Mouse (Mus musculus): Measurements from ENCODE around the gene Armh4. TPM values are rescaled to one million over a fixed set of nuclear protein-coding genes. Genes with fewer than 3 reads are reported as not detected.

The Armh4 gene
- polyA plus RNA-seq (2014; fragmentation: Illumina TruSeq; extraction: RNeasy Lipid Tissue Mini Kit (QIAGEN cat#74804); ENCODE audit: low read depth, low replicate concordance): 2.1 TPM

DNA sequence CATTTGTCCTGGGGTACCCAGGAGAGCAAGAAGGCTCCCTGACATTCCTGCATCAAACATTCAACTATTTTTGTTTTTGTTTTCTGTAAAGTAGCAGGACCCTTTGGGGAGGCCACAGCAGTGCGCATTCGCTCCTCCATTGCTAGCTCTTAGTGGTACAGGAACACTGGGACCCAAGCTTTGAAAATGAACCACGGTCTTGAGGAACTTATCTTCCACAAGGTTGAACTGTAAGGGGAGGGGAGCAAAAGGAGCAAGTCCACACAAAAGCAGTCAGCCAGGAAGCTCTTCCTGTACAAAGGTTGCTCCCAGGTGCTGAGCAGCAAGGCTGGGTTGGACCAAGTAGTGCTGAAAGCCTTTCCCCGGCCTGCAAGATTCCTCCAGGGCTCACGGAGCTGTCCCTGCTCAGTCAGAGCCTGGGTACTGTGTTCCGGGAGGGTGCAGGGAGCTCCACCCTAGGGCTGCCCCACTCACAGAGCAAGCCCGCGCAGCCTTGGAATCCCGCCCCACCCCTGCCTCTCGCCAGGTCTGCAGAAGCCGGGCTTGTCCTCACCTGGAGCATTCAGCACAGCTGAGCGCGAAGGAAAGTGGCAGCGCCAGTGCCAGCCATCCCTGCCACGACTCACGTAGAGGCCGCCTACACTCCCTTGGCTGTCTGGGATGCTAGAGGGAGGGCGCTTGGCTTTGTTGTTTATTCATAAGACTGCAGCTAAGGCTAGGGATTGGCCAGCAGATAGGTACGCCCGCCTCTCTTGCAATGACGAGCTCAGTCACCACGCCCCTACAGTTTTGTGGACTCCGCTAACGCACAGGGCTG, at the start of gene Armh4:
TSS of gene Armh4 (minus strand) at position 669 of the 817 bp plus-strand sequence.

Other genes starting within 250 kb of the Armh4 start
- not detected for gene Olfr722, start 118.6 kb upstream of the Armh4 start, polyA plus RNA-seq (2014; fragmentation: Illumina TruSeq; extraction: RNeasy Lipid Tissue Mini Kit (QIAGEN cat#74804); ENCODE audit: low read depth, low replicate concordance)
- gene Olfr723, start 148.4 kb upstream of the Armh4 start, polyA plus RNA-seq (2014; fragmentation: Illumina TruSeq; extraction: RNeasy Lipid Tissue Mini Kit (QIAGEN cat#74804); ENCODE audit: low read depth, low replicate concordance): not detected
- gene Olfr724, start 179.9 kb upstream of the Armh4 start, polyA plus RNA-seq (2014; fragmentation: Illumina TruSeq; extraction: RNeasy Lipid Tissue Mini Kit (QIAGEN cat#74804); ENCODE audit: low read depth, low replicate concordance): not detected